Mouse (Mus musculus) heart, postnatal 14 days (tissue): ENCODE measurements around the gene Wasl. TPM values are rescaled to one million over a fixed set of nuclear protein-coding genes. Genes with fewer than 3 reads are reported as not detected.

Experiments used
- DNase-seq, 2 experiments: peaks; one replicate each; pipeline ENCODE4 v3.0.0; 2021 to 2022
- intact Hi-C: fragments of 180-260 bp; cut with DNase I; formaldehyde crosslinking; loops from one replicate; pipeline ENCODE4 v1.15.1; 2025
- total RNA-seq, 2 experiments: library from RNA; stranded (reverse); gene quantifications; 2 replicates each; pipeline ENCODE4 v1.2.3; 2021

Wasl gene
- total RNA-seq, 2 experiments from 2014 or later = 30.7 to 32.9 TPM

- DNase-seq = no peak
- intact Hi-C loops = loop anchor here (5.0 kb wide), 1 partner anchor 35 kb away; no protein-coding TSS in a partner anchor
Measured at GRCm38 (mm10) chr6:24607531-24607930, 57.3 kb downstream of the Wasl start.

GRCm38 (mm10) chr6:24606512-24606911 is 58.3 kb downstream of the Wasl start:
- intact Hi-C loops = loop anchor here (5.0 kb wide), 1 partner anchor 34 kb away; no protein-coding TSS in a partner anchor
- no peak for DNase-seq

- intact Hi-C loops = loop anchor here (5.0 kb wide), 1 partner anchor 33 kb away; no protein-coding TSS in a partner anchor
- DNase-seq = no peak
Measured at GRCm38 (mm10) chr6:24605631-24606030, 59.2 kb downstream of the Wasl start.

GRCm38 (mm10) chr6:24604289-24604688 is 60.5 kb downstream of the Wasl start:
- no peak for DNase-seq
- intact Hi-C loops = no loop called here

- intact Hi-C loops = no loop called here
Measured at GRCm38 (mm10) chr6:24602993-24603392, 61.8 kb downstream of the Wasl start.

GRCm38 (mm10) chr6:24602351-24602750 is 62.5 kb downstream of the Wasl start:
- no peak for DNase-seq
- intact Hi-C loops = no loop called here

More at GRCm38 (mm10) chr6:24602993-24603392, 61.8 kb downstream of the Wasl start:
- no peak for DNase-seq

GRCm38 (mm10) chr6:24601668-24602067 is 63.1 kb downstream of the Wasl start:
- intact Hi-C loops = no loop called here
- no peak for DNase-seq

- intact Hi-C loops = no loop called here
- DNase-seq = no peak
Measured at GRCm38 (mm10) chr6:24600726-24601125, 64.1 kb downstream of the Wasl start.

GRCm38 (mm10) chr6:24600134-24600533 is 64.7 kb downstream of the Wasl start:
- intact Hi-C loops = no loop called here
- DNase-seq = no peak

GRCm38 (mm10) chr6:24599639-24600038 is 65.2 kb downstream of the Wasl start:
- DNase-seq = no peak
- intact Hi-C loops = no loop called here

- intact Hi-C loops = no loop called here
- no peak for DNase-seq
Measured at GRCm38 (mm10) chr6:24599179-24599578, 65.6 kb downstream of the Wasl start.

- intact Hi-C loops = no loop called here
Measured at GRCm38 (mm10) chr6:24597500-24597899, 67.3 kb downstream of the Wasl start, which contains the start of gene Lmod2. Lmod2 (plus strand) TSS chr6:24597762.

GRCm38 (mm10) chr6:24591525-24592218 is 73.1 kb downstream of the Wasl start:
- DNase-seq = no peak
- intact Hi-C loops = no loop called here

More at GRCm38 (mm10) chr6:24597500-24597899, 67.3 kb downstream of the Wasl start, which contains the start of gene Lmod2:
- peak; percentile 70 to 76 for DNase-seq

- DNase-seq = no peak
- intact Hi-C loops = no loop called here
Measured at GRCm38 (mm10) chr6:24590282-24590681, 74.5 kb downstream of the Wasl start.

- intact Hi-C loops = loop anchor here (2.0 kb wide), 1 partner anchor 16 kb away; no protein-coding TSS in a partner anchor
- peak; percentile 71 to 80 for DNase-seq
Measured at GRCm38 (mm10) chr6:24586885-24587284, 77.9 kb downstream of the Wasl start.

- intact Hi-C loops = loop anchor here (2.0 kb wide), 1 partner anchor 15 kb away; no protein-coding TSS in a partner anchor
- DNase-seq = no peak
Measured at GRCm38 (mm10) chr6:24585431-24586310, 79.1 kb downstream of the Wasl start.

GRCm38 (mm10) chr6:24583456-24583855 is 81.4 kb downstream of the Wasl start:
- DNase-seq = no peak

GRCm38 (mm10) chr6:24573319-24573718 is 91.5 kb downstream of the Wasl start:
- no peak for DNase-seq
- intact Hi-C loops = loop anchor here (5.0 kb wide), 1 partner anchor 34 kb away; no protein-coding TSS in a partner anchor

More at GRCm38 (mm10) chr6:24583456-24583855, 81.4 kb downstream of the Wasl start:
- intact Hi-C loops = no loop called here

GRCm38 (mm10) chr6:24572431-24572830 is 92.4 kb downstream of the Wasl start:
- intact Hi-C loops = loop anchor here (5.0 kb wide), 1 partner anchor 35 kb away; no protein-coding TSS in a partner anchor
- DNase-seq = no peak

GRCm38 (mm10) chr6:24571126-24571525 is 93.7 kb downstream of the Wasl start:
- intact Hi-C loops = loop anchor here (2.0 to 5.0 kb wide), 2 partner anchors 16 to 36 kb away; no protein-coding TSS in a partner anchor
- no peak for DNase-seq

GRCm38 (mm10) chr6:24570278-24570677 is 94.5 kb downstream of the Wasl start:
- no peak for DNase-seq
- intact Hi-C loops = loop anchor here (2.0 to 5.0 kb wide), 2 partner anchors 17 to 37 kb away; no protein-coding TSS in a partner anchor
